Mouse (Mus musculus): Measurements from ENCODE around the gene Asrgl1. TPM values are rescaled to one million over a fixed set of nuclear protein-coding genes. Genes with fewer than 3 reads are reported as not detected.

Gene Asrgl1
- polyA plus RNA-seq, 1 experiment = 5.9 TPM

DNA sequence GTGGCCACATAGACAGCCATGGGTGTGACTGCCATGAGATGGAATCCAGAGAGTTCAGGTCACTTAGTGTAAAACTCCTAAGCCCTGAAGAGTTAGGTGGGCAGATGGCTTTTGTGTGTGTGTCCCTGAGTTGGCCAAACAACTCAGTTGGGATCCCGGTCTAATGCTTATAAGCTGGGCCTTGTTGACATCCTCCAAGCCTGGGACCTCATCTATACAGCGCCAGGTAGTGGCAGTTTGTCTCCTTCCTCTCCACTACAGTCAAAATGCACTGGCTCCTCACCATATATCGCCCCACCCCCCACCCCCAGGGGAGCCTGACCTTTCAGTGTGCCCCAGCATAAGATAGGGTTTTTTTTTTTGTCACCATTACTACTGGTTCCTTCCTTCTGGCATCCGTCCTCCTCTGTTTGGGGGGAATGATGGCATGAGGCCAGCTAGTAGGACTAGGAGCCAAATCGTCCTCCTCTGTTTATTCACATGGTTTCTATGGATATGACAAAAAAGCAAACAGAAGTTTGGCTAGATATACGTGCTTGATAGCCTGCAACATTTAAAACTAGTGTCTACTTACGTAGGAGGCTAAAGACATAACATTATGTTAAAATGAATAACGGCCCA is 65.6 kb downstream of the Asrgl1 start:
- Histone ChIP-seq H3K27me3 (ENCODE audit: control insufficient read depth, insufficient read depth, low read length) (no peaks in the 10 kb centered on the region), H3K4me3 (ENCODE audit: control insufficient read depth, insufficient read depth, low read length) (no peak overlapping the region), H3K4me1 (replicated peaks; ENCODE audit: control insufficient read depth, insufficient read depth, low read length) (peaks cover 46% of the 10 kb centered on the region), H3K27ac (ENCODE audit: control insufficient read depth, insufficient read depth, low read length) (no peak overlapping the region), H3K36me3 (ENCODE audit: control insufficient read depth, insufficient read depth, low read length) (no peaks in the 10 kb centered on the region)
- WGBS = 69% methylated on average over 8 of the region's 8 CpGs
- TF ChIP-seq CTCF (IDR thresholded peaks at IDR 0.05; ENCODE audit: borderline replicate concordance, control insufficient read depth, extremely low read depth, insufficient read depth, low read length, poor library complexity) (no peak), POLR2A (IDR thresholded peaks at IDR 0.05; ENCODE audit: control insufficient read depth, extremely low read depth, insufficient read depth, low read length, poor library complexity) (no peak)
- DNase-seq = no peak

DNA sequence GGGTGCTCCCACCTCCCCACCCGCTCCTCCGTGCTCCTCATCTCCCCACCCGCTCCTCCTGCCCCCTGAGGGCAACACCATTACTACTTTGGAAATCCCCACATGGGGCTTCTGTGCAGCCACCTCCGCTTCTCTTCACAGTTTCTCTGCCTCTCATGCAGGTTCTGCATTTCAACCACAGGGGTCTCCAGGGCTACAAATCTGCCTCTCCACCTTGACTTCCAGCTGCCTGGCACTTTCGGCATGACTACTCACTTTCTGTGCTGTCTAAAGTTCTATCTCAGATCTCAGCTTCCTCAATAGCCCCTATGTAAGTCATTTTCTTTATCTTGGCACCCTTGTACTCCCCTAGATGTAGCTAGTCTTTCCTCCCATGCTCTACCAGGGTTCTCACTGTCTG is 68.1 kb downstream of the Asrgl1 start:
- Histone ChIP-seq H3K4me1 (replicated peaks; ENCODE audit: control insufficient read depth, insufficient read depth, low read length) (peaks cover 38% of the 10 kb centered on the region), H3K4me3 (ENCODE audit: control insufficient read depth, insufficient read depth, low read length) (no peak overlapping the region), H3K27ac (ENCODE audit: control insufficient read depth, insufficient read depth, low read length) (peak overlapping the region; percentile 29; the same call in 1 of the 2 replicates), H3K27me3 (ENCODE audit: control insufficient read depth, insufficient read depth, low read length) (no peaks in the 10 kb centered on the region), H3K36me3 (ENCODE audit: control insufficient read depth, insufficient read depth, low read length) (no peaks in the 10 kb centered on the region)
- 46% methylated on average over 5 of the region's 5 CpGs for WGBS
- DNase-seq = no peak
- TF ChIP-seq POLR2A (IDR thresholded peaks at IDR 0.05; ENCODE audit: control insufficient read depth, extremely low read depth, insufficient read depth, low read length, poor library complexity) (no peak), CTCF (IDR thresholded peaks at IDR 0.05; ENCODE audit: borderline replicate concordance, control insufficient read depth, extremely low read depth, insufficient read depth, low read length, poor library complexity) (no peak)

DNA sequence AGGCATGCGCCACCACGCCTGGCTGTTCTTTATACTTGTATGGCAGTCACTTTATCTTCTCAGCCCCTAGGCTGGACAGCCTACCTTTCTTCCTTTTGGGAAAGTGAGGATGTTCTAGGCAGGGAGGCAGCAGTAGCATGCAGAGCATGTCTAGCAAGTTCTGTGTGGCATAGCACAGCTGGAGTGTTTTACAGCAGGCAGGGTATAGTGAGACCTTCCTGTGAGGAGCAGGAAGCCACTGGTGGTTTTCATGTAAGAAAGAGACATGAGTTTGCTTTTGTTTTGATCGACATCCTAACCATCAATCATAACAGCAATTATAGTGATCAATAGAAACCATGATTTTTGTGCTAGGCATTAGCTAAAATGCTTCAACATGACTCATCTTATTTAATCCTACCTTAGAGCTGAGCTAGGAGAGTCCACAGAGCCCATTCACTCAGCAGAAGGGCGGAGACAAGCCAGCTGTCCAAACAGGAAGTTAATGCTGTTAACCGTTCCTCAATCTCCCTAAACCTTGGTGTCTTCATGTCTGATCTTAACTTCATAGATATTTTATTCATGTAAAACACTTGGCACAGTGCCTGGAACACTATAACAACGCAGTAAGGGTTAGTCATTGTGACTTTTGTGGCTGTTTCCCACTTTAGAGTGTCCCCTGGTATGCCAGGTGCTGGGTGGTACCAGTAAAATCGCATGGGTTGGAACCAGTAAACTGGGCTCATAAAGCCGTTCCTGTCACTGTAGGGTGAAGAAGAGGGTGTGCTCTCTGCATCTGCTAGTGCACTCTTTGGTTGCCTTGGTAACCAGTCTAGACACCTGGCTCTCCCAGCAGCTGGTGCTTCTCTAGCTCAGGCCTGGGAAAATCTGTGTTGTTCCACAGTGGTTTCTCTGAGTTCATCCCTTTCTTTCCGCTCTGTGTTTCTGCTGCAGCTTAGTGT is 69.5 kb downstream of the Asrgl1 start:
- TF ChIP-seq POLR2A (IDR thresholded peaks at IDR 0.05; ENCODE audit: control insufficient read depth, extremely low read depth, insufficient read depth, low read length, poor library complexity) (no peak), CTCF (IDR thresholded peaks at IDR 0.05; ENCODE audit: borderline replicate concordance, control insufficient read depth, extremely low read depth, insufficient read depth, low read length, poor library complexity) (no peak)
- peak; percentile 49 for DNase-seq
- Histone ChIP-seq H3K27me3 (ENCODE audit: control insufficient read depth, insufficient read depth, low read length) (no peaks in the 10 kb centered on the region), H3K36me3 (ENCODE audit: control insufficient read depth, insufficient read depth, low read length) (no peaks in the 10 kb centered on the region), H3K27ac (ENCODE audit: control insufficient read depth, insufficient read depth, low read length) (peak overlapping the region; percentile 81), H3K4me3 (ENCODE audit: control insufficient read depth, insufficient read depth, low read length) (no peak overlapping the region), H3K4me1 (replicated peaks; ENCODE audit: control insufficient read depth, insufficient read depth, low read length) (peaks cover 30% of the 10 kb centered on the region)
- WGBS = 20% methylated on average over 9 of the region's 9 CpGs

DNA sequence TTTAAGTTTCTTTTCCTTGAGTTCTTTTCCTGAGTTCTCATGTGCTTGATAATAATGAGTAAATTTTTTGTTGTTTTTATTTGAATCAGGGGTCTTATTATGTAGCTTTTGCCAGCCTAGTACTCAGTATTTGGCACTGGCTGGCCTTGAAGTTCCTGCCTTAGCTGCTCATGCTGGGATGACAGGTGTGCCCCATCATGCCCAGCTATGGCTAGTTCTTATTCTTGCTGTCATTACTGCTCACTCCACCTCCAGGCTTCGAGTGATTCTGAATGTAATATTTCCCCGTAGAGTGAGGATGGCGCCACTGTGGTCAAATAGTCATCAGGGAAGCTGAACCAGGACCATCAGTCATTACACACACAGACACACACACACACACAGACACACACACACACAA is 71.6 kb downstream of the Asrgl1 start:
- H3K4me1 ChIP-seq (replicated peaks; ENCODE audit: control insufficient read depth, insufficient read depth, low read length) = peaks cover 20% of the 10 kb centered on the region
- WGBS = 90% methylated on average over 3 of the region's 3 CpGs
- DNase-seq = no peak

DNA sequence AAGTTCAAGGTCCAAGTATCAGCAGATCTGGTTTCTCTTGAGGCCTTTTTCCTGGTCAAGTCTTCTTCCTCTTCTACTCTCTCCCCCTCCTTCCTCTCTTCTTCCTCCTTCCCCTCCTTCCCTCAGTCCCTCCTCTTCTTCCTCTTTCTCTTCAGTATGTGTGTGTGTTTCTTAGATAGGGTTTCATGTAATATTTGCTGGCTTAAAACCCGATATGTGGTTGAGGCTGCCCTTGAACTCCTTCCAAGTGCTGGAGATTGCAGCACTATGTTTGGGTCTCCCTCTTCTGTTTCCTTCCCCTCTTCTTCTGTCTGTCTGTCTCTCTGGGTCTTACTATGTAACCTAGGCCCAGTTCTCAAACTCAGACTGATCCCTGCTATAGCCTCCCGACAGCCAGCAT is 72.6 kb downstream of the Asrgl1 start:
- Histone ChIP-seq H3K4me3 (ENCODE audit: control insufficient read depth, insufficient read depth, low read length) (no peak overlapping the region), H3K36me3 (ENCODE audit: control insufficient read depth, insufficient read depth, low read length) (no peaks in the 10 kb centered on the region), H3K4me1 (replicated peaks; ENCODE audit: control insufficient read depth, insufficient read depth, low read length) (peaks cover 24% of the 10 kb centered on the region), H3K27ac (ENCODE audit: control insufficient read depth, insufficient read depth, low read length) (no peak overlapping the region), H3K27me3 (ENCODE audit: control insufficient read depth, insufficient read depth, low read length) (no peaks in the 10 kb centered on the region)
- no peak for DNase-seq
- WGBS = 46% methylated on average over 2 of the region's 2 CpGs
- TF ChIP-seq CTCF (IDR thresholded peaks at IDR 0.05; ENCODE audit: borderline replicate concordance, control insufficient read depth, extremely low read depth, insufficient read depth, low read length, poor library complexity) = no peak
- no peak for TF ChIP-seq POLR2A (IDR thresholded peaks at IDR 0.05; ENCODE audit: control insufficient read depth, extremely low read depth, insufficient read depth, low read length, poor library complexity)

More for the DNA sequence above, 71.6 kb downstream of the Asrgl1 start:
- Histone ChIP-seq H3K27ac (ENCODE audit: control insufficient read depth, insufficient read depth, low read length) (no peak overlapping the region), H3K4me3 (ENCODE audit: control insufficient read depth, insufficient read depth, low read length) (no peak overlapping the region), H3K36me3 (ENCODE audit: control insufficient read depth, insufficient read depth, low read length) (no peaks in the 10 kb centered on the region), H3K27me3 (ENCODE audit: control insufficient read depth, insufficient read depth, low read length) (no peaks in the 10 kb centered on the region)
- TF ChIP-seq CTCF (IDR thresholded peaks at IDR 0.05; ENCODE audit: borderline replicate concordance, control insufficient read depth, extremely low read depth, insufficient read depth, low read length, poor library complexity) (no peak), POLR2A (IDR thresholded peaks at IDR 0.05; ENCODE audit: control insufficient read depth, extremely low read depth, insufficient read depth, low read length, poor library complexity) (no peak)

DNA sequence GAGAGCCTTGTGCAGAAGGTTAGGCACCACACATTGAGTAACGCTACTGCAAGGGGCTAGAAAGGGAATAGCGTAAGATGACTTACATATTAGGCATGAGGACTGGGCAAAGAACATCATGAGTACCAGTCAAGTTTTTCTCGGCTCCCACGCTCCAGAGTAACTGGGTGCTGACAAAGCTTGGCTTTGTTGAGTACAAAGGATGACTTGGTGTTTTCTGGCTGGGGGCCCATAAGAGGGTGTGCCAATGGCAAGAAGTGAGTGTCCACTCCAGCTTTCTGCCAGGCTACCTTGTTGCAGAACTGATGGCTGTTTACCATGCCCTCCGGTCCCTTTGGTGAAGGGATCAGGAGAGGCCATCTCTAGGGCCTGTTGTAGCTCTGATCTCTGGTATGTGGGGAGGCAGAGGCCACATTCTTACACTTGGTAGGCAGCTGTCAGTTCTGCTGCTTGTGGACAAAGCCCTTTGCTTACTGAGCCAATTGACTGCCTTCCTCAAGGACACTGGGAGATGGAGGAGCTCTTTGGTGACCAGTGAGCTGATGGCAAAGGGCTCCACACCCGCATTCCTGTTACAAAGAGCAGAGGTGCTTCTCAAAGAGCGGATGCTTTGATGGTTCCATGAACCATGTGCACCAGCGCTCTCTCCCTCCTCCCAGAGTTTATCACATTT is 74.1 kb downstream of the Asrgl1 start:
- Histone ChIP-seq H3K36me3 (ENCODE audit: control insufficient read depth, insufficient read depth, low read length) (no peaks in the 10 kb centered on the region), H3K27me3 (ENCODE audit: control insufficient read depth, insufficient read depth, low read length) (no peaks in the 10 kb centered on the region), H3K4me3 (ENCODE audit: control insufficient read depth, insufficient read depth, low read length) (no peak overlapping the region), H3K4me1 (replicated peaks; ENCODE audit: control insufficient read depth, insufficient read depth, low read length) (peaks cover 20% of the 10 kb centered on the region), H3K27ac (ENCODE audit: control insufficient read depth, insufficient read depth, low read length) (no peak overlapping the region)
- 98% methylated on average over 8 of the region's 8 CpGs for WGBS
- no peak for TF ChIP-seq CTCF (IDR thresholded peaks at IDR 0.05; ENCODE audit: borderline replicate concordance, control insufficient read depth, extremely low read depth, insufficient read depth, low read length, poor library complexity)
- no peak for TF ChIP-seq POLR2A (IDR thresholded peaks at IDR 0.05; ENCODE audit: control insufficient read depth, extremely low read depth, insufficient read depth, low read length, poor library complexity)
- DNase-seq = no peak
